Mouse (Mus musculus): Measurements from ENCODE around the gene Olfr1338.
"Not testable (repeated sequence)": the region's sequence is repeated elsewhere in the genome, so short reads cannot be mapped to it uniquely, and the experiment has no call there.

GRCm38 (mm10) chr4:118792796-118793195 lies 34.3 kb upstream of the Olfr1338 start:
- TF ChIP-seq CTCF (IDR thresholded peaks at IDR 0.05; ENCODE audit: low read depth, low read length); POLR2A (IDR thresholded peaks at IDR 0.05; ENCODE audit: insufficient read depth, low read length): not testable (repeated sequence)
